Mouse (Mus musculus) layer of hippocampus, adult 11-12 months (tissue): ENCODE measurements around the gene Ska3.
"Not testable (repeated sequence)": the region's sequence is repeated elsewhere in the genome, so short reads cannot be mapped to it uniquely, and the experiment has no call there.

ENCODE experiments used
- DNase-seq: peaks from one replicate; pipeline ENCODE4 v3.0.0; 2022; ENCODE audit warnings: low spot score

The Ska3 gene

GRCm38 (mm10) chr14:57825788-57826751 lies at the start of gene Ska3, which contains the start of gene Mrpl57:
Gene Ska3, minus strand, starts transcription at chr14:57826185.
Gene Mrpl57, plus strand, starts transcription at chr14:57826234.
- DNase-seq: peak; percentile 90

GRCm38 (mm10) chr14:57866676-57867276 lies 40.8 kb upstream of the Ska3 start:
- DNase-seq: no peak

- DNase-seq: no peak
These were observed 39.3 kb upstream of the Ska3 start for GRCm38 (mm10) chr14:57865256-57865655.

GRCm38 (mm10) chr14:57863129-57863528 lies 37.1 kb upstream of the Ska3 start:
- no peak for DNase-seq

- no peak for DNase-seq
These were observed 36.0 kb upstream of the Ska3 start for GRCm38 (mm10) chr14:57861987-57862412.

- DNase-seq: no peak
These were observed 33.5 kb upstream of the Ska3 start for GRCm38 (mm10) chr14:57859520-57859919.

GRCm38 (mm10) chr14:57858601-57859000 lies 32.6 kb upstream of the Ska3 start:
- no peak for DNase-seq

GRCm38 (mm10) chr14:57856037-57856436 lies 30.1 kb upstream of the Ska3 start:
- not testable (repeated sequence) for DNase-seq

- no peak for DNase-seq
These were observed 27.0 kb upstream of the Ska3 start for GRCm38 (mm10) chr14:57852961-57853360.

GRCm38 (mm10) chr14:57850330-57850729 lies 24.3 kb upstream of the Ska3 start:
- no peak for DNase-seq

GRCm38 (mm10) chr14:57848646-57849045 lies 22.7 kb upstream of the Ska3 start:
- DNase-seq: no peak

- DNase-seq: not testable (repeated sequence)
These were observed 22.1 kb upstream of the Ska3 start for GRCm38 (mm10) chr14:57848061-57848460.

GRCm38 (mm10) chr14:57844535-57844934 lies 18.6 kb upstream of the Ska3 start:
- no peak for DNase-seq

GRCm38 (mm10) chr14:57835157-57835556 lies 9.2 kb upstream of the Ska3 start:
- no peak for DNase-seq

GRCm38 (mm10) chr14:57833526-57833925 lies 7.5 kb upstream of the Ska3 start:
- DNase-seq: no peak

GRCm38 (mm10) chr14:57827284-57827683 lies 1.3 kb upstream of the Ska3 start:
- DNase-seq: no peak

- no peak for DNase-seq
These were observed 5.1 kb downstream of the Ska3 start for GRCm38 (mm10) chr14:57820839-57821238.

GRCm38 (mm10) chr14:57811844-57812243 lies 14.1 kb downstream of the Ska3 start:
- no peak for DNase-seq

- no peak for DNase-seq
These were observed 15.1 kb downstream of the Ska3 start for GRCm38 (mm10) chr14:57810886-57811285.

- DNase-seq: no peak
These were observed 17.4 kb downstream of the Ska3 start for GRCm38 (mm10) chr14:57808558-57808957.

- no peak for DNase-seq
These were observed 22.3 kb downstream of the Ska3 start for GRCm38 (mm10) chr14:57803731-57804130.

GRCm38 (mm10) chr14:57797991-57798931 lies 27.7 kb downstream of the Ska3 start, which contains the start of gene Sap18:
Gene Sap18, plus strand, starts transcription at chr14:57798180.
- DNase-seq: peak; percentile 99
